Mouse (Mus musculus) neural tube, embryonic 11.5 days (tissue): ENCODE measurements around the gene Styxl1. TPM values are rescaled to one million over a fixed set of nuclear protein-coding genes. Genes with fewer than 3 reads are reported as not detected.

Experiments used
- ATAC-seq: fragments of 200-750 bp; cut with Nextera tagmentation; 2 replicates; pipeline ENCODE4 v1.8.0; 2017; ENCODE audit warnings: moderate number of reproducible peaks, mild to moderate bottlenecking, moderate TSS enrichment, moderate library complexity; ENCODE audit not compliant: insufficient read depth, low FRiP score, low TSS enrichment
- DNase-seq: peaks from one replicate; pipeline ENCODE4 v3.0.0-alpha.2; 2015; ENCODE audit warnings: low spot score
- H3K27ac ChIP-seq: fragments of 300-500 bp; sonication (generic); 2 replicates; pipeline ENCODE4 v1.5.1; 2014; ENCODE audit warnings: low read depth, mild to moderate bottlenecking, low read length
- H3K27me3 ChIP-seq: fragments of 300-500 bp; sonication (generic); 2 replicates; pipeline ENCODE4 v1.6.1; 2014; ENCODE audit warnings: mild to moderate bottlenecking, low read length, mixed read lengths; ENCODE audit not compliant: control insufficient read depth, insufficient read depth
- H3K36me3 ChIP-seq: fragments of 300-500 bp; sonication (generic); 2 replicates; pipeline ENCODE4 v1.6.1; 2014; ENCODE audit warnings: mild to moderate bottlenecking, low read length, moderate library complexity, mixed read lengths; ENCODE audit not compliant: control insufficient read depth, insufficient read depth
- H3K4me1 ChIP-seq: fragments of 300-500 bp; sonication (generic); 2 replicates; pipeline ENCODE4 v1.6.1; 2014; ENCODE audit warnings: low read length, mixed read lengths; ENCODE audit not compliant: control insufficient read depth, insufficient read depth
- H3K4me2 ChIP-seq: fragments of 300-500 bp; sonication (generic); 2 replicates; pipeline ENCODE4 v1.6.1; 2014; ENCODE audit warnings: low read depth, mild to moderate bottlenecking, moderate library complexity
- H3K4me3 ChIP-seq: fragments of 300-500 bp; sonication (generic); 2 replicates; pipeline ENCODE4 v1.5.1; 2014; ENCODE audit warnings: low read depth, low read length
- H3K9ac ChIP-seq: fragments of 300-500 bp; sonication (generic); 2 replicates; pipeline ENCODE4 v1.6.1; 2014; ENCODE audit warnings: mild to moderate bottlenecking, low read length
- H3K9me3 ChIP-seq: fragments of 300-500 bp; sonication (generic); 2 replicates; pipeline ENCODE4 v1.6.1; 2016; ENCODE audit warnings: low read length; ENCODE audit not compliant: control insufficient read depth
- WGBS: fragments of 180-500 bp; shearing (Covaris S2); extraction: QIAGEN DNeasy Blood & Tissue Kit; methylation state at CpG from one replicate; pipeline ENCODE4 v1.1.7; 2014; 5-methylcytosine and 5-hydroxymethylcytosine counted together
- polyA plus RNA-seq: library from polyadenylated mRNA; unstranded; fragments of >200 nt; fragmentation: Nextera tagmentation; extraction: Ambion mirVana; gene quantifications from 2 replicates; pipeline ENCODE4 v1.2.1, GENCODE M21; 2014

The Styxl1 gene
- polyA plus RNA-seq, 1 experiment from 2014 or later = not detected

DNA sequence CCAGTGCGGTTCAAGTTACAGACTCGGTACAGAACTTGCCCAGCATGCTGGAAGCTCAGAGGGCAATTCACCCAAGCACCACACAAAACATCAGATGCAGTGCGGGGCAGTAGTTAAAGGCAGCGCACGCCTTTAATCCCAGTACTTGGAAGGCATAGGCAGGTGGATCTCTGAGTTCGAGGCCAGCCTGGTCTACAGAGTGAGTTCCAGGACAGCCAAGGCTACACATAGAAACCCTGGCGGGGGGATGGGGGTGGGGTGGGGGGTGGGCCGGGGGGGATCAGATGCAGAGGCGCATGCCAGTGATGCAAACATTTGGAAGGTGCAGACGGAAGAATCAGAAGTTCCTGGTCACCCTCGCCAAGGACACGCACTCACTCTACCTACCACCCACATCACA lies 33.4 kb downstream of the Styxl1 start:
- H3K27ac ChIP-seq = no peak overlapping the region

DNA sequence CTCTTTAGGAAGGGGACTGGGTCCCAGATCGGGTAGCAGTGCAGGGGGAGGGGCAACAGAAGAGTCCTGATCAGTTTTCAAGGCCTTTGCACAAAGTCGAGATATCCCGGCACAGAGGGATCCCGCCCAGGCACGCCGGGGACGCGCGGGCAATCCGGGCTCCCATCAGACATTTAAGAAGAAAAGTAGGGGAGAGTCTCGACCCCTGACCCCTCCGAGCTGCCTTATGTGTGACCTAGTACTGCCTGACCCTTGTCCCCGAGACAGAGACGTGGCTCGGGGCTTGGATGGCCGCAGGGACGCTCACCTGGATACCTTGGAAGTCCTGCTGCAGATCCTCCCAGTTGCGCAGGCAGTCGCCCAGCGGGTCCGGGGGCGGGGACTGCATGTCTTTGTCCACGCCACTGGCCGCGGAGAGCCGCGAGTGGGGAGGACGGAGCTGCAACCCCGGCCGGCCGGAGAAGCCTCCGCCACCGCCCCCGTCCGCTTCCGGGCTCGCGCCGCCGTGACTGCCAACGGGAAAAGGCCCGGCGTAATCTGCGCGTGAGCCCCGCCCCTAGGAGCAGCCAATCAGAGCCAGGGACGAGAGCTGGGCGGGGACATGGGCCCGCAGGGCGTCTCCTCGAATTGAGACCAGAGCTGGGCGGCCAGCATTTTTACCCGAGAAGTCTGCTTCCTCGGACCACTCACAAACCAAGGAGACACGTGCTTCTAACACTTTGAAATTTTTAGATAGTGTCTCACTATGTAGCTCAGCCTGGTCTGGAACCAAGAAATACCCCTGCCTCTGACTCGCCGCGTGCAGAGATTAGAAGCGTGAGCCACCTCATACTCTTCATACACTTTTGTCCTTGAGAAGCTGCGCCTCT lies 34.2 kb downstream of the Styxl1 start, which contains the start of gene Tmem120a:
Gene Tmem120a, minus strand, starts transcription at position 708 of the 869 bp plus-strand sequence.
- WGBS = 0% methylated on average over 60 of the region's 60 CpGs
- H3K4me2 ChIP-seq = peak within 1 kb of the TSS; percentile 96
- 0 out of 2 replicates have a peak, but pooled peaks cover 3% of the 10 kb centered on the region for H3K36me3 ChIP-seq
- H3K27me3 ChIP-seq = no peaks in the 10 kb centered on the region
- DNase-seq = peak; percentile 95
- H3K9me3 ChIP-seq = no peaks in the 10 kb centered on the region; the same call in 1 of the 2 replicates
- peaks cover 7% of the 10 kb centered on the region for H3K4me1 ChIP-seq
- peak; percentile 95 for ATAC-seq
- no peak within 1 kb of the TSS for H3K27ac ChIP-seq
- peak within 1 kb of the TSS; percentile 79 for H3K9ac ChIP-seq
- H3K4me3 ChIP-seq = peak within 1 kb of the TSS; percentile 95

More for the DNA sequence above, 33.4 kb downstream of the Styxl1 start:
- 23% methylated on average over 12 of the region's 12 CpGs for WGBS
- Histone ChIP-seq H3K9ac (peak overlapping the region; percentile 41; the same call in 1 of the 2 replicates), H3K27me3 (no peaks in the 10 kb centered on the region), H3K36me3 (0 out of 2 replicates have a peak, but pooled peaks cover 3% of the 10 kb centered on the region), H3K4me2 (peak overlapping the region; percentile 96), H3K9me3 (no peaks in the 10 kb centered on the region; the same call in 1 of the 2 replicates), H3K4me3 (peak overlapping the region; percentile 95), H3K4me1 (peaks cover 7% of the 10 kb centered on the region)
- DNase-seq = no peak
- no peak for ATAC-seq

DNA sequence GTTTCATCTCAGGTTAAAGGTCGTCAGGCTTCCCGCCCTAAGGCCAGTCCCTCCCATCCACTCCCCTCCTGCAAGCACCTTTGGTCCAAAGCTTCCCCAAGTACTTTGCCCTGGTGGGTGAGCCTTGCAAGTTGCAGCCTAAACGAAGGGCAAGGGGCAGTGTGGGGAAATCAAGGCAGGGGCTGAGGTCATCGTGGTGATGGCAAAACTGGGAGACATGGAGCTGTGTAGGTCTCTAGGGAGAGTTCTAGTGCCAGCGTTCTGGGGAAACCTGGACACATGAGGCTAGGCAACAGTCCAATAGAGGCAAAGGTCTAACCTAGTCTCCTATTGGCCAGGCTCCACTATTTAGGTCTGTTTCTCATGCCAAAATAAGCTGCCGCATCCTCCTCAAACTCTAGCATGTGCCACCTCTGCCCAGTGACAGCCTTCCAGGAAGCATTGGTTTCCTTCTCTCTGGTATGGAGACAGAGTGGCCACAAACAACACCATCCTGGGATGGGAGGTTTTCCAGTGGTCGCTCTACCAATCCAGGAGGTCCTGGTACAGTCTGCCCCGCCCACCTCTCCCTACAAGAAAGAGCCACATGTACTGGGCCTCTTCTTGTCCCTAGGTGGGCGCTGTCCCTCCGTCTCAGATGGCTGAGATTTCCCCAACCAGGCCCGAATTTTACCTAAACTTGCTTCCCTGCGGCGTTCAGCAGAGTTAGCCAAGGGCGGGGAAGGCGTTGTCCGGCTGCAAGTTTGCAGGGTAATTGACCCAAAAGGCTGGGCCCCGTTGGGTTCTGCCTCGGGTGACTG lies 35.0 kb downstream of the Styxl1 start:
- Histone ChIP-seq H3K4me2 (peak overlapping the region; percentile 96), H3K27me3 (no peaks in the 10 kb centered on the region), H3K4me1 (peaks cover 7% of the 10 kb centered on the region), H3K9me3 (no peaks in the 10 kb centered on the region), H3K27ac (no peak overlapping the region), H3K9ac (peak overlapping the region; percentile 79), H3K4me3 (peak overlapping the region; percentile 95), H3K36me3 (0 out of 2 replicates have a peak, but pooled peaks cover 3% of the 10 kb centered on the region)
- 21% methylated on average over 18 of the region's 18 CpGs for WGBS
- ATAC-seq (peak; percentile 21; the same call in 1 of the 2 replicates), DNase-seq (peak; percentile 43)

DNA sequence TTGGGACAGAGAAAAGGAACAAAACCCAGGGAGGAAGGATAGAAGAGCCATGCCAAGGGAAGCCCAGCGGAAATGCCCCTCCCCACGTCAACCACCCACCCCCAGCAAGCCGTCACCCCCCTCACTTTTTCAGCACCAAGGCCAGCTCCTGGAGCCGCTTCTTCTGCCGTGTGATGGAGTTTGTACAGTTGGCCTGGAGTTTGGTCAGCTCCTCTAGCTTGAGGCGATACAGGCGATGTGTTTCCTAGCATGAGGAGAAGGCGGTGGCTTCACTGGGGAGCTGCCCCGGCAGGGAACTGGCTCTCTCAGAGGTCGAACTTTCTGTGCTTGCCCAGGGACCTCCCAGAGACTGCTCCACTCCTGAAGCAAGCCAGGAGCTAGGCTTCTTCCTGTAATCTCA lies 36.0 kb downstream of the Styxl1 start:
- Histone ChIP-seq H3K27me3 (no peaks in the 10 kb centered on the region), H3K27ac (no peak overlapping the region), H3K4me1 (peaks cover 7% of the 10 kb centered on the region), H3K9ac (no peak overlapping the region), H3K4me3 (no peak overlapping the region), H3K9me3 (no peaks in the 10 kb centered on the region), H3K4me2 (no peak overlapping the region), H3K36me3 (0 out of 2 replicates have a peak, but pooled peaks cover 3% of the 10 kb centered on the region)
- 78% methylated on average over 10 of the region's 10 CpGs for WGBS
- ATAC-seq = no peak
- no peak for DNase-seq

DNA sequence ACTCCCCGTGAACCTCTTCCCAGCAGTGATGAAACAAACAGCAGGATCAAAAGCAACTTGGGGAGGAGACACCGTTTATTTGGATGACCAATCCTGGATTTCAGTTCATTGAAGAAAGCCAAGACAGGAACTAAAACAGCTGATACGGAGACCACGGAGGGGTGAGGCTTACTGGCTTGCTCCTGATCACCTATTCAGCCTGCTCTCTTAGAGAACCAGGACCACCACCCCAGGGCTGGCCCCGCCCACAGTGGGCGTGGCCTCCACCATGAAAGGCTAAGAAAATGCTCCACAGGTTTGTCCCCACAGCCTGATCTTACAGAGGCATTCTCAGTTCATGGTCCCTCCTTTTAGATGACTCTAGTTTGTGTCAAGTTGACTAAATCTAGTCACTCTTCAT lies 39.9 kb downstream of the Styxl1 start:
- Histone ChIP-seq H3K9me3 (no peaks in the 10 kb centered on the region), H3K27me3 (no peaks in the 10 kb centered on the region), H3K4me1 (peaks cover 3% of the 10 kb centered on the region), H3K36me3 (peaks cover 32% of the 10 kb centered on the region), H3K4me2 (no peak overlapping the region), H3K9ac (no peak overlapping the region), H3K4me3 (no peak overlapping the region), H3K27ac (no peak overlapping the region)
- WGBS = 20% methylated on average over 6 of the region's 6 CpGs
- no peak for ATAC-seq
- DNase-seq = peak; percentile 48

DNA sequence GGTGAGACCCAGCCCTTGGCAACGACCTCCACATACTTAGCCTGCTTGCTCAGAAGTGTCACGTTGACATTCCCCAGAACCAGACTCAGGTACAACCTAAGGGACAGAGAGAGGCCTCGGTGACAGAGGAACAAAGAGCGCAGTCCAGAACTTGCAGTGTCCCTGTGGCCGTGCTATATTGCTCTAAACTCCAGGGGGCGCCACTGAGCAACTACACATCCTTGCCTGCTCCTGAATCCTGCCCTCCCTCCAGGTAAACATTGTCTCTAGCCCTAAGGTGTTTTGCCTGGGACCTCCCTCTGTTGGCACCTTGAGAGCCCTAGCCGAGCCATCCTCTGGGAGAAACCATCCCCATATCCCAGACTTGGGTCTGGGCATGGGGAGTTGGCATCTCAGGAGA lies 41.0 kb downstream of the Styxl1 start:
- H3K4me3 ChIP-seq = no peak overlapping the region

DNA sequence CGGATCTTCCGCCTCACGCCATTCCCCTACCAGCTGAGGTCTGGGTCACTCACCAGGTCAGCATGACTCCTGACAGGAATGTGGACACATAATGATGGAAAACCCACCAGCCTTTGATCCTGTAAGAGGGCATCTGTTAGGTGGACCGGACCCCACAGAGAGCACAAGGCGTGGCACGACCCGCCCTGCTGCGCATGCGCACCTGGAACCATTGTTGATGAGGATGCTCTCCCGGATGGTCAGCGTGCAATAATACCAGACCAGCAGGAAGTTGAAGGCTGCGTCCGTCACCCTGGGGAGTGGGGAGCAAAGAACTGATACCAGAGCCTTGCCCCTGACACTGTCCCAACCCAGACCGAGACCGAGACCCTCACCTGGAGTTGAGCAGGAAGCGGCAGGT lies 41.6 kb downstream of the Styxl1 start:
- Histone ChIP-seq H3K27ac (no peak overlapping the region), H3K4me1 (no peaks in the 10 kb centered on the region), H3K27me3 (no peaks in the 10 kb centered on the region), H3K9ac (no peak overlapping the region), H3K9me3 (no peaks in the 10 kb centered on the region), H3K4me3 (no peak overlapping the region), H3K36me3 (peaks cover 41% of the 10 kb centered on the region), H3K4me2 (no peak overlapping the region)
- no peak for ATAC-seq
- DNase-seq = no peak
- 90% methylated on average over 16 of the region's 16 CpGs for WGBS

More for the DNA sequence above, 41.0 kb downstream of the Styxl1 start:
- H3K4me2 ChIP-seq = no peak overlapping the region
- WGBS = 78% methylated on average over 7 of the region's 7 CpGs
- no peaks in the 10 kb centered on the region for H3K9me3 ChIP-seq
- H3K36me3 ChIP-seq = peaks cover 40% of the 10 kb centered on the region
- no peaks in the 10 kb centered on the region for H3K4me1 ChIP-seq
- H3K9ac ChIP-seq = no peak overlapping the region
- H3K27me3 ChIP-seq = no peaks in the 10 kb centered on the region
- no peak overlapping the region for H3K27ac ChIP-seq
- DNase-seq (no peak), ATAC-seq (no peak)

DNA sequence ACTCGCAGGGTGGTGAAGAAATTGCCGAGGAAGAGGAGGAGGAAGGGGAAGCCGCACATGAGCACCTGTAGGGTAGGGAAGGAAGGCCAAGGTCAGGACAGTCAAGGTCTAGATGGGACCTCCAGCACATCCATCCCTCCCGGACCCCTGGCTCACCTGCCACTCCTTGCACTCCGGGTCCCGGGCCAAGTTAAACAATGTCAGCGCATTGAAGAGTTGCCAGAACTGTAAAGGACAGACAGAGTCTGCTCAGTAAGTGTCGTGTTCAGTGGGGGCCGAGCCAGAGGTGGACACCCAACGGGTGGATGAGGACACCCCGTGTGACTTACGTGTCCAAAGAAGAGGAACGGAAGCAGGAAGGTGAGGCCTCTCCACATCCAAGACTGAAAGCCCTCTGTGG lies 42.4 kb downstream of the Styxl1 start:
- Histone ChIP-seq H3K4me2 (no peak overlapping the region), H3K9ac (no peak overlapping the region), H3K9me3 (no peaks in the 10 kb centered on the region), H3K4me3 (no peak overlapping the region), H3K27me3 (no peaks in the 10 kb centered on the region), H3K27ac (no peak overlapping the region), H3K36me3 (peaks cover 48% of the 10 kb centered on the region), H3K4me1 (no peaks in the 10 kb centered on the region)
- DNase-seq (no peak), ATAC-seq (no peak)
- 93% methylated on average over 13 of the region's 13 CpGs for WGBS
